Mouse (Mus musculus): ENCODE data around the gene Zswim4.

- peak; percentile 40 for TF ChIP-seq CTCF (IDR thresholded peaks at IDR 0.05; ENCODE audit: low read depth)
- TF ChIP-seq EP300 (optimal IDR thresholded peaks at IDR 0.05) = no peak
Observed at GRCm38 (mm10) chr8:84256822-84257610, 20.2 kb upstream of the Zswim4 start, which contains the start of gene Mri1.
